Mouse (Mus musculus) CH12.LX (cell line): ENCODE data around the gene Aida.

ENCODE experiments used
- BHLHE40 ChIP-seq: IDR thresholded peaks from 2 replicates; pipeline ENCODE4 v1.6.1; 2011; ENCODE audit warnings: mild to moderate bottlenecking, low read depth, low read length, improper control_type of control experiment
- CTCF ChIP-seq, 2 experiments: IDR thresholded peaks in 1 of 2; conservative IDR thresholded peaks in 1 of 2; 2 replicates each; pipeline ENCODE4 v1.5.1; 2011 to 2012; ENCODE audit warnings: low read depth in 2 of 2, low read length in 2 of 2, improper control_type of control experiment in 1 of 2, inconsistent platforms in 1 of 2, mild to moderate bottlenecking in 1 of 2, moderate library complexity in 1 of 2
- EP300 ChIP-seq: IDR thresholded peaks from 2 replicates; pipeline ENCODE4 v1.6.1; 2011; ENCODE audit warnings: low read length, improper control_type of control experiment
- KAT2A ChIP-seq: IDR thresholded peaks from 2 replicates; pipeline ENCODE4 v1.6.1; 2012; ENCODE audit warnings: low read length, improper control_type of control experiment, inconsistent platforms; ENCODE audit not compliant: insufficient replicate concordance
- NELFE ChIP-seq: IDR thresholded peaks from 2 replicates; pipeline ENCODE4 v1.6.1; 2011; ENCODE audit warnings: low read depth, low read length, improper control_type of control experiment
- POLR2A ChIP-seq: IDR thresholded peaks from 2 replicates; pipeline ENCODE4 v1.6.1; 2011; ENCODE audit warnings: low read depth, mild to moderate bottlenecking, improper control_type of control experiment, low read length
- ZC3H11A ChIP-seq: IDR thresholded peaks from 2 replicates; pipeline ENCODE4 v1.6.1; 2012; ENCODE audit warnings: low read depth, mild to moderate bottlenecking, inconsistent platforms, low read length, improper control_type of control experiment
- ZMIZ1 ChIP-seq: IDR thresholded peaks from 2 replicates; pipeline ENCODE4 v1.6.1; 2012; ENCODE audit warnings: low read depth, mild to moderate bottlenecking, inconsistent platforms, low read length, improper control_type of control experiment
- ZNF384 ChIP-seq: IDR thresholded peaks from 2 replicates; pipeline ENCODE4 v1.6.1; 2012; ENCODE audit warnings: low read depth, low read length, improper control_type of control experiment, inconsistent platforms

GRCm38 (mm10) chr1:183362301-183362700 is 65.9 kb downstream of the Aida start:
- TF ChIP-seq POLR2A (no peak), CTCF (conservative IDR thresholded peaks at IDR 0.05 in 1 of 2, IDR thresholded peaks at IDR 0.05 in 1 of 2; ENCODE audit: low read depth in 2 of 2, low read length in 2 of 2) (no peak), ZNF384 (no peak), KAT2A (no peak), NELFE (no peak), EP300 (no peak), ZMIZ1 (no peak), ZC3H11A (no peak), BHLHE40 (no peak)
